Mouse (Mus musculus): ENCODE measurements around the gene Diaph2.

GRCm38 (mm10) chrX:130279144-130279543 is 529.6 kb downstream of the Diaph2 start:
- no peak for TF ChIP-seq POLR2A (IDR thresholded peaks at IDR 0.05; ENCODE audit: borderline replicate concordance, insufficient read depth, low read length)
- no peak for TF ChIP-seq CTCF (IDR thresholded peaks at IDR 0.05; ENCODE audit: borderline replicate concordance, insufficient read depth, low read depth, low read length)
